Mouse (Mus musculus) cerebellum, adult 2 months (tissue): ENCODE data around the gene Gng12. TPM values are rescaled to one million over a fixed set of nuclear protein-coding genes. Genes with fewer than 3 reads are reported as not detected.

ENCODE experiments used
- DNase-seq, 2 experiments: peaks; one replicate each; pipeline ENCODE4 v3.0.0; 2021
- H3K27ac ChIP-seq: fragments of 200-500 bp; 2 replicates; pipeline ENCODE4 v1.5.1; 2012; ENCODE audit warnings: low read length, control low read depth, inconsistent platforms; ENCODE audit not compliant: insufficient read depth
- H3K27me3 ChIP-seq: fragments of 200-500 bp; 2 replicates; pipeline ENCODE4 v1.6.1; 2012; ENCODE audit warnings: inconsistent platforms, mild to moderate bottlenecking, low read length, moderate library complexity; ENCODE audit not compliant: control insufficient read depth, insufficient read depth
- H3K4me1 ChIP-seq: fragments of 200-500 bp; 2 replicates; pipeline ENCODE4 v1.6.1; 2011; ENCODE audit warnings: low read length; ENCODE audit not compliant: control insufficient read depth, insufficient read depth
- H3K4me3 ChIP-seq: fragments of 200-500 bp; replicated peaks from 2 replicates; pipeline ENCODE3; 2011; ENCODE audit warnings: mild to moderate bottlenecking, low read depth, low read length, control low read depth; ENCODE audit not compliant: insufficient read depth
- CTCF ChIP-seq: fragments of 200-500 bp; IDR thresholded peaks from 2 replicates; pipeline ENCODE4 v1.5.1; 2011; ENCODE audit warnings: low read depth, mild to moderate bottlenecking, control low read depth, low read length, moderate library complexity, borderline replicate concordance; ENCODE audit not compliant: insufficient read depth
- POLR2A ChIP-seq: fragments of 200-500 bp; IDR thresholded peaks from 2 replicates; pipeline ENCODE4 v1.6.1; 2011; ENCODE audit warnings: low read length, control low read depth, borderline replicate concordance; ENCODE audit not compliant: insufficient read depth
- WGBS: fragments of 180-500 bp; shearing (Covaris S2); methylation state at CpG from one replicate; pipeline ENCODE4 v1.1.7; 2018; 5-methylcytosine and 5-hydroxymethylcytosine counted together
- polyA plus RNA-seq: library from polyadenylated mRNA; depleted of rRNA; stranded (reverse); fragments of >200 nt; gene quantifications from 2 replicates; pipeline ENCODE4 v1.2.3, GENCODE M21; 2012

The Gng12 gene
- polyA plus RNA-seq, 1 experiment, result 38.1 TPM

DNA sequence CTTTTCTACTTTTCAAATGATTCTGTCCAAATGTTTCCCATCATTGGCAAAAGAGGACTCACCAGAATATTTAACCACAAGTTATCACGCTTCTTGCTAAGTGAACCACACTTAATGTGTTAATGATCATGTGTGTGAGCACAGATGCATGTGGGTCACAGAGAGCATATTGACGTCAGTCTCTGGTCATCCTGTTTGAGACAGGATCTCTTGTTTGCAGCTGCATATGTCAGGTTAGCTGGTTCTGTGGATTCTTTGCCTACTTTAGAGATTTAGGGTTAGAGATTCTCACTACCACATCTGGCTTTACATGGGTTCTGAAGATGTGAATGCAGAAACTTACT lies 153.5 kb downstream of the Gng12 start:
- DNase-seq, result no peak
- H3K27me3 ChIP-seq, result no peaks in the 10 kb centered on the region
- WGBS, result 64% methylated on average over 2 of the region's 2 CpGs
- H3K27ac ChIP-seq, result no peak overlapping the region
- TF ChIP-seq CTCF (no peak), POLR2A (no peak)
- no peak overlapping the region for H3K4me3 ChIP-seq
- H3K4me1 ChIP-seq, result no peaks in the 10 kb centered on the region

DNA sequence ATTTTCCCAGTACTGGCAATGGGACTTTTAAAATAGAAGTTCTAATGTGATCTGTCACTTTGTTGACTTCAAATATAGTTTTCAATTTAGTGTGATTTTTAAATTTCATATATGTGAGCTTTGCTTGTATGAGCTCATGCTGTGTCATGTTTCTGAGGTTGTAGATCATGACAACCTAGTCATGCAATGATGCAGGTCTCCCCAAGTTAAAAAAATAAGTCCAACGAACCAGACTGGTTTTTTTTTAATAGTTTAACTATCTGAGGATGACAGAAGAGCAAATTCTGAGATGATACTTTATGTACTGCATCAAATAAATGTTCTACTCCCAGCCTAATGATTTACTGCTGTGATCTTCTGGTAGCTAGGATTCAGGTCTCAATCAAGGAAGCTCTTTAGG lies 153.9 kb downstream of the Gng12 start:
- WGBS, result 54% methylated on average over 1 of the region's 1 CpGs
- H3K4me1 ChIP-seq, result no peaks in the 10 kb centered on the region
- no peak overlapping the region for H3K27ac ChIP-seq
- no peak for TF ChIP-seq CTCF
- TF ChIP-seq POLR2A, result no peak
- no peak for DNase-seq
- no peaks in the 10 kb centered on the region for H3K27me3 ChIP-seq
- no peak overlapping the region for H3K4me3 ChIP-seq

- 77% methylated on average over 15 of the region's 15 CpGs for WGBS
- H3K4me3 ChIP-seq, result no peak overlapping the region
- TF ChIP-seq CTCF (no peak), POLR2A (no peak)
These were observed 160.1 kb downstream of the Gng12 start for GRCm38 (mm10) chr6:67056108-67056888.

DNA sequence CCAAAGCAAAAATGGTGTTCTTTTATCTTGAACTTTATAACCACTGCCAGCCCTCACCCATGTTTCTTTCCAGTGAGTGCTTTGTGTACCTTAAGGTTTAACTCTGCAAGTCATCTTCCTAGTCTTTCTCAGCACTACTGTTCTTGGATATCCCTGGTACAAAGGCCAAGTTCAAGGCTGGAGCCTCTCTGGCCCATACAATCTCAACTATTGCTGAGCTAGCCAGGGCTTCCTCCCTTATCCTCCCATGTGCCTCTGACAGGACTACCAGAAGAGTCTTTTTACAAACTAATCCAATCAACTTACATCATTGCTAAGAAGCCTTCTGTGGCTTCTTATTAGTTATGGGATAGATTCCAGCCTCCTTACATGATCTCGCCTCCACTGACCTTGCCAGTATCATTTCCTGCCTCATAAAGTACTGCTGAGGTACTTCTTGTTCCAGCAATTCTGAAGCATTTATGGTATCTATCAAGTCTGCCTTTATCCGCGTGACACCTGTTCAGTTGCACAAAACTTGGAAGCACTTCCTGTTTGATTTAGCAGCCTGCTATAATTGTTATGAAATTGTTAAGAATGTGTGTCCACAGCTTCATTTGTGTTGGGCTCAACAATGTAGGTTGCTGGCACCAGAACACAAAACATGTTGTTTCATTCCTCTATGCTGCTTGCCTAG lies 160.8 kb downstream of the Gng12 start:
- Histone ChIP-seq H3K27me3 (no peaks in the 10 kb centered on the region), H3K4me3 (no peak overlapping the region), H3K4me1 (no peaks in the 10 kb centered on the region), H3K27ac (no peak overlapping the region)
- WGBS, result 78% methylated on average over 3 of the region's 3 CpGs
- no peak for DNase-seq
- TF ChIP-seq POLR2A (no peak), CTCF (no peak)

More at GRCm38 (mm10) chr6:67056108-67056888, 160.1 kb downstream of the Gng12 start:
- DNase-seq, result no peak
- Histone ChIP-seq H3K27me3 (no peaks in the 10 kb centered on the region), H3K4me1 (no peaks in the 10 kb centered on the region), H3K27ac (no peak overlapping the region)

- DNase-seq, result no peak
- WGBS, result 88% methylated on average over 5 of the region's 5 CpGs
- TF ChIP-seq POLR2A, result no peak
- TF ChIP-seq CTCF, result no peak
- no peaks in the 10 kb centered on the region for H3K27me3 ChIP-seq
- no peak overlapping the region for H3K4me3 ChIP-seq
- H3K4me1 ChIP-seq, result no peaks in the 10 kb centered on the region
- H3K27ac ChIP-seq, result no peak overlapping the region
These were observed 161.4 kb downstream of the Gng12 start for GRCm38 (mm10) chr6:67057574-67057973.

- Histone ChIP-seq H3K27me3 (no peaks in the 10 kb centered on the region), H3K4me3 (no peak overlapping the region), H3K27ac (no peak overlapping the region), H3K4me1 (no peaks in the 10 kb centered on the region)
- DNase-seq, result no peak
- WGBS, result 91% methylated on average over 7 of the region's 7 CpGs
- no peak for TF ChIP-seq CTCF
- no peak for TF ChIP-seq POLR2A
These were observed 161.9 kb downstream of the Gng12 start for GRCm38 (mm10) chr6:67057991-67058696.

GRCm38 (mm10) chr6:67060057-67060456 lies 163.9 kb downstream of the Gng12 start:
- TF ChIP-seq CTCF (no peak), POLR2A (no peak)
- no peaks in the 10 kb centered on the region for H3K4me1 ChIP-seq
- H3K4me3 ChIP-seq, result no peak overlapping the region
- WGBS, result 89% methylated on average over 5 of the region's 5 CpGs
- no peaks in the 10 kb centered on the region for H3K27me3 ChIP-seq
- H3K27ac ChIP-seq, result no peak overlapping the region
- no peak for DNase-seq
